Mouse (Mus musculus): ENCODE data around the gene Txndc12. TPM values are rescaled to one million over a fixed set of nuclear protein-coding genes. Genes with fewer than 3 reads are reported as not detected.

Gene Txndc12
- total RNA-seq, 2 experiments from 2014 or later: 10.7 to 11.9 TPM

DNA sequence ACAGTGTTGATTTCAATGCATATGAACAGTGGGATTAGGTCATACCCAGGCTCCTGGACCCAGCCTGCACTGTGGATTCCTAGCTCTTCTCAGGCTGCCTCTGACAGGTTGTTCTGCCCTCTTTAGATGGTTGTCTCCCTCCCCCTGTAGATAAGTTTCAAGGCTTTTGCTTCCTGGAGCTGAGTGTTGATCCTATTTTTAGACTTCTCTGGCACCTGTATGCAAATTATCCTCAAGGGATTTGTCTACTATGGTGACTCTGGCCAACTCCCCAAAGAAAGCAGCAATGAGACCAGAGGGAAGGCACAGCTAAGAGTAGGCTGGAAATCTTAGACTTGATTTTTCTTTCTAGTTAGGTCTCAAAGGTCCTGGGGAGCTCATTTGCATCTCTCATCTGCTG, 73.1 kb downstream of the Txndc12 start:
- TF ChIP-seq CTCF (IDR thresholded peaks at IDR 0.05): no peak
- H3K4me3 ChIP-seq: no peak overlapping the region
- intact Hi-C loops (cut with DNase I): no loop called here
- no peak for DNase-seq
- no peak overlapping the region for H3K27ac ChIP-seq

DNA sequence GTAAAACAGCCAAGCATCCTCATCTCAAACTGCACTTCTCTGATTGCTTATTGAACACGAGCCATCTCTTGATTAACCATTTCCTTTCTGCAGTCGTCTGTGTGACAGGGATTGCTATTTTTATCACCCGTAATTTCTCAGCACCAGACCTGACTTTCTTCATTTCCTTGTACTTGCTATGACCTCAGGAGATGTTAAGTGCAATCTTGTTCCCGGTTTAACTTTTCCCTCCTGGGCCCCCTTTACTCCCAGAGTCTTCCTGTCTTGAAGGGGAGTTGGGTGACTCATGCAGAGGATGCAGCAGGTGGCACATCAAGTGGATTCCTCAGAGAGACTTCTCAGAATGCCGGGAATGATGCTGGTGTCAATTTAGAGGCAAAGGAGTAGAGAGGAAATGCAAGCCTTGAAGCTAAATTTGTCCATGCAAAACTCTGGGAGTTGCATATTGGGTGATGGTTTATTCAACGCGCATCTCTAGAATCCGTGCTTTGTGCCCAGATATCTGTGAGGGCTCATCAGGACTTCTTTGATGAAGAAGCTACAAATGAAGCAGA, 75.5 kb downstream of the Txndc12 start:
- no peak for DNase-seq

More for the DNA sequence above, 75.5 kb downstream of the Txndc12 start:
- intact Hi-C loops (cut with DNase I): no loop called here
- H3K27ac ChIP-seq: no peak overlapping the region
- no peak overlapping the region for H3K4me3 ChIP-seq
- no peak for TF ChIP-seq CTCF (IDR thresholded peaks at IDR 0.05)

Other genes with a start within 250 kb of the Txndc12 start
- gene Cc2d1b, start 214.7 kb upstream of the Txndc12 start, total RNA-seq (2021): 10 to 100 TPM; 17.2 to 20.7 TPM
- under 1 TPM; 0.79 to 0.86 TPM for gene 3110021N24Rik, start 115.0 kb upstream of the Txndc12 start, total RNA-seq (2021)
- gene Zfyve9, start 53.8 kb upstream of the Txndc12 start, total RNA-seq (2021): 10 to 100 TPM; 50.1 to 60.8 TPM
- 10 to 100 TPM; 40.4 to 41.1 TPM for gene Btf3l4, start 987 bp upstream of the Txndc12 start, total RNA-seq (2021)
- 10 to 100 TPM; 21.2 to 26.9 TPM for gene Kti12, start 13.2 kb downstream of the Txndc12 start, total RNA-seq (2021)
- gene A730015C16Rik, start 14.0 kb downstream of the Txndc12 start, total RNA-seq (2021): under 1 TPM in 1 of 2 experiments, not detected in 1; 0.20 TPM
- under 1 TPM in 1 of 2 experiments, not detected in 1; 0.42 TPM for gene Rab3b, start 44.5 kb downstream of the Txndc12 start, total RNA-seq (2021)
- 100 to 1,000 TPM; 150 to 175 TPM for gene Nrd1, start 166.1 kb downstream of the Txndc12 start, total RNA-seq (2021)

Data from gastrocnemius, adult 2 months (tissue).